Mouse (Mus musculus): ENCODE measurements around the gene Gm4779. TPM values are rescaled to one million over a fixed set of nuclear protein-coding genes. Genes with fewer than 3 reads are reported as not detected.
A peak's percentile ranks its signal among the peaks of the same experiment; 100 is the strongest.

Gm4779 gene
- polyA plus RNA-seq, 1 experiment = 15.0 TPM

GRCm38 (mm10) chrX:101740335-101741063, 53.7 kb downstream of the Gm4779 start:
- Histone ChIP-seq H3K27me3 (ENCODE audit: control insufficient read depth, insufficient read depth, low read length) (no peaks in the 10 kb centered on the region), H3K4me3 (ENCODE audit: control insufficient read depth, low read depth, low read length) (no peak overlapping the region; the same call in 1 of the 2 replicates), H3K36me3 (ENCODE audit: control insufficient read depth, insufficient read depth, low read length) (no peaks in the 10 kb centered on the region), H3K4me1 (ENCODE audit: control insufficient read depth, insufficient read depth, low read length) (no peaks in the 10 kb centered on the region), H3K27ac (ENCODE audit: control insufficient read depth, insufficient read depth, low read depth, low read length) (peak overlapping the region; percentile 25; the same call in 1 of the 2 replicates)
- no peak for TF ChIP-seq POLR2A (IDR thresholded peaks at IDR 0.05; ENCODE audit: control insufficient read depth, low read depth, low read length)
- TF ChIP-seq CTCF (IDR thresholded peaks at IDR 0.05; ENCODE audit: control insufficient read depth, insufficient read depth, insufficient replicate concordance, low read depth, low read length) = no peak

Other genes with a start within 250 kb of the Gm4779 start
- 21.0 and 24.0 TPM in 2 replicates for gene Ogt, start 154.4 kb downstream of the Gm4779 start, polyA plus RNA-seq (2012; rRNA removed)
- 0.13 and 0.16 TPM in 2 replicates for gene Cxcr3, start 60.2 kb downstream of the Gm4779 start, polyA plus RNA-seq (2012; rRNA removed)
- gene 8030474K03Rik, start 233 bp upstream of the Gm4779 start, polyA plus RNA-seq (2012; rRNA removed) = 7.0 and 7.4 TPM in 2 replicates
- 0.49 and 0.51 TPM in 2 replicates for gene Nhsl2, start 55.0 kb upstream of the Gm4779 start, polyA plus RNA-seq (2012; rRNA removed)

Measured in testis, adult 2 months (tissue).